Mouse (Mus musculus) lung, embryonic 16.5 days (tissue): Measurements from ENCODE around the gene Vars. TPM values are rescaled to one million over a fixed set of nuclear protein-coding genes. Genes with fewer than 3 reads are reported as not detected.

Source experiments
- ATAC-seq: fragments of 200-750 bp; cut with Nextera tagmentation; 2 replicates; pipeline ENCODE4 v1.8.0; 2017; ENCODE audit warnings: low read depth, mild to moderate bottlenecking, moderate library complexity
- H3K27ac ChIP-seq: fragments of 300-500 bp; sonication (generic); 2 replicates; pipeline ENCODE4 v1.5.1; 2014; ENCODE audit warnings: mild to moderate bottlenecking, control low read depth, low read length
- H3K27me3 ChIP-seq: fragments of 300-500 bp; sonication (generic); 2 replicates; pipeline ENCODE4 v1.6.1; 2014; ENCODE audit warnings: low read depth, low read length, mixed read lengths; ENCODE audit not compliant: control insufficient read depth, insufficient read depth
- H3K36me3 ChIP-seq: fragments of 300-500 bp; sonication (generic); 2 replicates; pipeline ENCODE4 v1.6.1; 2014; ENCODE audit warnings: low read length; ENCODE audit not compliant: control insufficient read depth, insufficient read depth
- H3K4me1 ChIP-seq: fragments of 300-500 bp; sonication (generic); replicated peaks from 2 replicates; pipeline ENCODE4 v1.6.1; 2014; ENCODE audit warnings: low read length, mixed read lengths; ENCODE audit not compliant: control insufficient read depth, insufficient read depth
- H3K4me2 ChIP-seq: fragments of 300-500 bp; sonication (generic); 2 replicates; pipeline ENCODE4 v1.6.1; 2014; ENCODE audit warnings: low read depth, low read length, control low read depth
- H3K4me3 ChIP-seq: fragments of 300-500 bp; sonication (generic); 2 replicates; pipeline ENCODE4 v1.5.1; 2014; ENCODE audit warnings: mild to moderate bottlenecking, low read length, control low read depth
- H3K9ac ChIP-seq: fragments of 300-500 bp; sonication (generic); 2 replicates; pipeline ENCODE4 v1.6.1; 2014; ENCODE audit warnings: low read length, control low read depth
- H3K9me3 ChIP-seq: fragments of 300-500 bp; sonication (generic); 2 replicates; pipeline ENCODE4 v1.6.1; 2016; ENCODE audit warnings: low read length; ENCODE audit not compliant: control insufficient read depth
- WGBS: fragments of 180-500 bp; shearing (Covaris S2); extraction: QIAGEN DNeasy Blood & Tissue Kit; methylation state at CpG from one replicate; pipeline ENCODE4 v1.1.7; 2014; 5-methylcytosine and 5-hydroxymethylcytosine counted together
- polyA plus RNA-seq: library from polyadenylated mRNA; unstranded; fragments of >200 nt; fragmentation: Nextera tagmentation; extraction: Ambion mirVana; gene quantifications from 2 replicates; pipeline ENCODE4 v1.2.1, GENCODE M21; 2015

Vars gene
- polyA plus RNA-seq, 1 experiment from 2014 or later: 88.0 TPM

DNA sequence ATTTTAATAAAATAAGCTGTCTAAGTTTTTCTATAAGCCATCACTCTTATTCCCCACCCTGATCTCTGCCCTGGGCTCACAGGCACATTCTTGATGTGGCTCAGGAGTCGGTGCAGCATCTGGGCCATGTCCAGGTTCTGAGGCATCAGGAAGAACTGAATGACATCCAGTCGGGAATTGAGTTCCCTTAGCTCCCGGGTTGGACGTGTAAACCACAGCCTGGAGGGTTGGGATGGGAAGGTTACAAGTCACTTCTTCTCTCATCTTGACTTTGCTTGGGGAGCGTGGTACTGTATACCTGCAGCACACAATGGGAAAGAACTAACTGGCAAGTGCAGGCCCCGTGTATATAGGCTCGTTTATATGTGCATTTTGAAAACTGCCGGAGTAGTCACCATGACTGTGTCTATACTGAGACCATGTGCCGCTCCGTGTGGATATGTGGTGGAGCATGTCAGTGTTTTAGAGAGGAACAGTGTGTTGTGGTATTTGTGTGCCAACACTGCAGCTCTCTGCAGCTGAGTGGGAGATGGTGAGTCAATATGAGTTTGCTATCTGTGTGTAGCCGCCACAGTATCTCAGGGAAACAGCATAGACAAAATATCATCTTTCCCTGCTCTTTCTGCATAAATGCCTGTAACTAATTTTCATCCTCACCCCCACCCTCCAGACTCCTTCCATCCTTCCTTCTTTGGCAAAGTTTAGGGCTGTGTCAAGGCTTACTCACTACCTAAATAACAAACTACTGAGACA, 38.5 kb downstream of the Vars start:
- H3K9ac ChIP-seq: no peak overlapping the region
- no peaks in the 10 kb centered on the region for H3K27me3 ChIP-seq
- no peak overlapping the region for H3K4me3 ChIP-seq
- H3K36me3 ChIP-seq: no peaks in the 10 kb centered on the region
- no peak overlapping the region for H3K4me2 ChIP-seq
- 80% methylated on average over 11 of the region's 11 CpGs for WGBS
- H3K27ac ChIP-seq: no peak overlapping the region
- H3K4me1 ChIP-seq: peaks cover 4% of the 10 kb centered on the region; the same call in 1 of the 2 replicates
- no peak for ATAC-seq
- H3K9me3 ChIP-seq: no peaks in the 10 kb centered on the region

DNA sequence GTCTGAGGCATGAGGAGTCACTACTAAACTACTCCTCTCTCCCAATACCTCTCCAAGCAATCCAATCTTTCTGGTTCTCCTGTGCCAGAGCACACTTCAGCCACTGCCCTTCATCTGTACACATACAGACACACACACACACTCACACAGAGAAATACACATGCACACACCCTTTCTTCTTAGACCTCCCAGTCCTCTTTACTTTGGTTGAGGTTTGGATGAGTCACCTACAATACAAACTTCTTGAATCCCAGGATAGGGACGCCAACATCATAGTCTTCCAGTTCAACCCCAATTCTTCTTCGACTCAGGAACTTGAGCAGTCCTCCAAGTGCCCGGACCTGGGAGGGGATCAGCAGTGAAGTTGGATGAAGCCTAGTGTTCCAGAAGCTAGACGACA, 43.0 kb downstream of the Vars start:
- Histone ChIP-seq H3K27me3 (no peaks in the 10 kb centered on the region), H3K4me2 (no peak overlapping the region), H3K9ac (no peak overlapping the region), H3K36me3 (no peaks in the 10 kb centered on the region), H3K4me3 (no peak overlapping the region), H3K9me3 (no peaks in the 10 kb centered on the region), H3K27ac (peak overlapping the region; percentile 11), H3K4me1 (peaks cover 26% of the 10 kb centered on the region)
- WGBS: 67% methylated on average over 4 of the region's 4 CpGs
- ATAC-seq: no peak

DNA sequence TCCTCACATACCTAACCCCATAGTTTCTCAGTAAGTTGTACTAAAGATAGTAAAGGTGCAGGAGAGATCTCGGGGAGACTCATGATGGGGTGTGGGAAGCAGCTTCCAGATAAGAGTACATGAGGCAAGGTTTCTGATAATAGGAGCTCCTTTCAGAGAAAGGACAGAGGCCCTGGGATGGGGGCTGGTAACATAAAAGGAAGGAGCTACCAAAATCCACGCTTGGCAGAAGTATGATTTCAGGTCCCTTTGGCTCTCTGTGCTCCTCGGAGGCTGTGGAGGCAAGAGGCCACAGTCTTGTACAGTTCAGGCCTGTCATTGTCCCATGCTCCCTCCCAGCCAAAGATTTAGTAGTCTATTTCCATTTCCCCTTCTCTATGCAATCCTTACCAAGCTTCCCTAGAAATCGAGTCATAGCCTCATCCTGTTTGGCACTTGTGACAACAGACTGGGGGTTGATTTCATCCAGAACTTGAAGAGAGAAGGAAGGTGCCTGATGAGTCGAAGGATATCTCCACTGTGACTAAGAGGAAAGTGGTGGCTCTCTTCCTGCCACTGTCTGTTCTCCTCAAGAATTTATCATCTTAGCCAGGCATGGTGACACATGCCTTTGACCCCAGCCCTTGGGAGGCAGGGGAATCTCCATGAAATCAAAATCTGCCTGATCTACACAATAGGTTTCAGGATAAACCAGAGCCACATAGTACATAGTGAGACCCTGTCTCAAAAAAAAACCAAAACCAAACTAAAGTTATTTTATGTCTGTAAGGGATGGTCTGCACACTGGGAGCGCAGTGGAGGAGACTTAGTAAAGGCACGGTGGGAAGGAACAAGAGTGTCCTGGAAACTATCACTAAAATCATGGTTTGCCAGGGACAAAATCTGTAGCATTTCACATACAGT, 44.4 kb downstream of the Vars start:
- H3K4me2 ChIP-seq: peak overlapping the region; percentile 99
- 74% methylated on average over 7 of the region's 7 CpGs for WGBS
- H3K4me3 ChIP-seq: peak overlapping the region; percentile 72
- no peaks in the 10 kb centered on the region for H3K27me3 ChIP-seq
- no peaks in the 10 kb centered on the region for H3K9me3 ChIP-seq
- no peak for ATAC-seq
- H3K36me3 ChIP-seq: no peaks in the 10 kb centered on the region
- H3K4me1 ChIP-seq: peaks cover 37% of the 10 kb centered on the region
- H3K9ac ChIP-seq: peak overlapping the region; percentile 97
- peak overlapping the region; percentile 99 for H3K27ac ChIP-seq

DNA sequence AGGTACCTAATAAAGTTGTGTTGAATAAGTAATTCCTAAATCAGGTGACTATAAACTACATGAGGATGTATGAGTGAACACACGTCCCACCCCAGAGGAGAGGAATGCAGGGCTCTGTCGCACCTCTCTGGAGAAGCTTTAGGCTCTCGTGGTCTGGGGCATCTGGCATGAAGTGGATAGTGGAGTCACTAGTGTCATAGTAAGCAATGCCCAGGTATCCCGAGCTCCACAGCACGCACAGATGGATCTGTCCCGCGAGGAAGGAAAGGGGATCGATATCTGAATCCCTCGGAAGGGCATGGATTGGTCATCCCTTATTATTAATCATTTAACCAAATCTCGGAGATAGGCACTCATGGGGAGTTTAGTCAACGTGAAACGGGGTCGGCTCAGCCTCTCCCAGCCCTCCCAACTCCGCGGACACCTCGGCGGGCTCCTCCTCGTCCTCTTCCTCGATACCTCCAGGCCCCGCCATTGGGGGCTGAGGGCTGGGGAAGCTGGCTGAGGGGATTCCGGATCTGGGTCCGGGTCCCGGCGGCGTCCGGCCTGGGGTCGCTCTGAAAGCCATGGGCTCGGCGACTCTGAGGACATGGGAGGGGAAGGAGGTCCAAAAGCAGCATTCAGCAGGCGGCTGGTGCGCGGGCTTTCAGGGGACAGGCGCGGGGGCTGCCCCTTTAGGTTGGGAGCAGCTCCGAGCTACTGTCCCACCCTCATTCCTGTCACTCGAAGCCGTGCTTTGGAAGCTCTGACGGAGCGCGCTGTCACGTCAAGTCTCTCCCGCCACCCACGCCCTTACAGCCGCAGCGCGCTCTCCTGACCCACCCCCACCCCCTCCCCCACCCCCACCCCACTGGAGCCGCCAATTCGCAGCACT, 45.3 kb downstream of the Vars start:
- Histone ChIP-seq H3K4me2 (peak overlapping the region; percentile 99), H3K36me3 (no peaks in the 10 kb centered on the region), H3K9me3 (no peaks in the 10 kb centered on the region), H3K27ac (peak overlapping the region; percentile 99), H3K4me3 (peak overlapping the region; percentile 72), H3K27me3 (no peaks in the 10 kb centered on the region), H3K9ac (peak overlapping the region; percentile 97), H3K4me1 (peaks cover 37% of the 10 kb centered on the region)
- 2% methylated on average over 46 of the region's 48 CpGs for WGBS
- ATAC-seq: no peak; the same call in 1 of the 2 replicates

DNA sequence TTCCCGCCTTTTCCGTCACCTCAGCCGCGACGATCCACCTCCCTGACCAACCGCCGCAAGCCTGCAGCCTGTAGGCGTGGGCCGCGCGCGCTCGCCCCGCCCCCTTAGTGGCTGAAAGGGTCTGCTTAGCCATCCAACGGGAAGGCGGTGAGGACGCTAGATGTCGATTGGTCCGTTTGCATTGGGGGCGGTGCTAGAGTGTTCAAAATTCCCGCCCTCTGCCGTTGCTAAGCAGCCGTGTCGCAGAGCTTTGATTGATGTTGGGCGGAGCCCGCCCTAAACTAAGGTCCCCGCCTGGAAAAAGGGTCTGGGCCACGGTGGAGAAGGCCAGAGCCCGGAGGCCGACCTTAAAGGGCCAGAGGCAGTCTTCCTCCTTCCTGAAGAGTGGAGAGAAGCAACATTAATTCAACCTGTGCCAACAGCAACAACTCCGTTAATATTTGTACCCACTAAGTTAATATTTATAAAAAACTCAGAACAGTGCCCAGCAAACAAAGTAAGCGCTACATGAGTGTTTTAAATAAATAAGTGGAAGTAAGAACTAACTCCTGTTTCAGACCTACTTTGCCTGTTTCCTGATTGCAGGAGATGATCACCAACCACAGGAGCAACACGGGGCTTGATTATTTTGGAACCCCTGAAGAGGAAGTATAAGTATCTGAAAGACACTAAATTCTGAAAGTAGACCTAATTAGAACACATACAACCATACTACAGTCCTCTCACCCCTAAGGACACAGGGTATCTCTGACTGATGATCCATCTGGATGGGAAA, 46.1 kb downstream of the Vars start, which contains the start of gene Msh5:
Msh5 (minus strand) TSS at position 65 of the 775 bp plus-strand sequence.
- H3K27ac ChIP-seq: peak within 1 kb of the TSS; percentile 99
- no peaks in the 10 kb centered on the region for H3K9me3 ChIP-seq
- H3K4me2 ChIP-seq: peak within 1 kb of the TSS; percentile 99
- peak; percentile 93 for ATAC-seq
- H3K27me3 ChIP-seq: no peaks in the 10 kb centered on the region
- peak within 1 kb of the TSS; percentile 72 for H3K4me3 ChIP-seq
- H3K9ac ChIP-seq: peak within 1 kb of the TSS; percentile 97
- 1% methylated on average over 33 of the region's 33 CpGs for WGBS
- no peaks in the 10 kb centered on the region for H3K36me3 ChIP-seq
- peaks cover 38% of the 10 kb centered on the region for H3K4me1 ChIP-seq

DNA sequence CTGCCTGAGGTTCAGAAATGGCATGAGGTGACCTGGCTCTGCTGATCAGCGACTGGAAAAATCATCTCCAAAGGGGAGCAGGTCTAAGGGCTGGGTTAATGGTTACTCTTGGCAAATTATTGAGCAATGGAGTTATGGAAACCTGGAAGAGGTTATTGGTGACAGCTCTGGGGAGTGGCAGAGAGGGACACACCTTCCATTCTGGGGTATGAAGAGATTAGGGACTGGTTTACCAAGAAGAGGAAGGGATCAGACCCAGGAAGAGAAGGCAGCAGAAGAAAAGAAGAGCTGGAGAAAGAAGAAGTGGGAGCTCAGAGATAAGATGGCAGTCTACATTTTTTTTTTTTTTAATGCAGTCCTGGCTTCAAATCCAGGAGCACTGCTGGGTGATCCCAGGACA, 46.9 kb downstream of the Vars start:
- H3K9ac ChIP-seq: no peak overlapping the region
- no peak for ATAC-seq
- peak overlapping the region; percentile 99 for H3K27ac ChIP-seq
- no peaks in the 10 kb centered on the region for H3K27me3 ChIP-seq
- H3K4me1 ChIP-seq: peaks cover 44% of the 10 kb centered on the region
- H3K36me3 ChIP-seq: peaks cover 1% of the 10 kb centered on the region
- WGBS: 24% methylated on average over 1 of the region's 1 CpGs
- peak overlapping the region; percentile 25 for H3K4me2 ChIP-seq
- H3K4me3 ChIP-seq: no peak overlapping the region
- no peaks in the 10 kb centered on the region for H3K9me3 ChIP-seq

DNA sequence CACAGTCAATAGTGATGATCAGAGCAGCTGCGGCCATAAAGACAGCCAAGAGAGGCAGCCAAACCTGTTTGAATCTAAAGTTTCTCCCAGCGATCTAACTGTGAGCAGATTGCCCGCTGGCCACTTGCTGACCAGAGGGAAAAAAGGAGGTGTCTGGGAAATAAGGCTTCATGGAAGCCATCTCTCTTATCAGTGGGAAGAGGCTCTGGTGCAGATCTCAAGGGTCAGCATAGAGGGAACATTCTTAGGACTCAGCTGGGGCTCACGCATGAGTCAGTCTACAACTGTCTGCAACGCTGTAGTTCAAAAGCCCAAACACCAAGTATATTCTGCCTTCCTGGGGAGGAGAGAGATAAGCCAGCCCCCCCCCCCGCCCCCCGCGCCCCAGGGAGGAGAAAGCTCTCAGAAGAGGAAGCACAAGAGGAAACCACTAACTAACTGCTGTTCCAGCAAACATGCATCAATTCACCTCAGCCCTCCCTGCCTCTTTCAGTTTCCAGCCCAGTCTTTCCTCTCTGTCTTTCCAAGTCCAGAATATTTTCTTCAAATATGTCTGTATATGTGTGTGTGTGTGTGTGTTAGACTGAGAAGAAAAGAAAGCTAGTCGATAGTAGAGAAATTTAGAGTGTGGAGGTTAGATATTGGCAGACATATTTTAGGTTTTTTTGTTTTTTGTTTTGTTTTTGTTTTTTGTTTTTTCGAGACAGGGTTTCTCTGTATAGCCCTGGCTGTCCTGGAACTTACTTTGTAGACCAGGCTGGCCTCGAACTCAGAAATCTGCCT, 47.6 kb downstream of the Vars start:
- H3K4me3 ChIP-seq: 0 out of 2 replicates have a peak overlapping the region, but pooled peaks have one; percentile 8
- H3K4me2 ChIP-seq: peak overlapping the region; percentile 25
- no peaks in the 10 kb centered on the region for H3K9me3 ChIP-seq
- WGBS: 19% methylated on average over 11 of the region's 11 CpGs
- H3K27ac ChIP-seq: peak overlapping the region; percentile 99
- H3K36me3 ChIP-seq: peaks cover 8% of the 10 kb centered on the region
- no peak for ATAC-seq
- no peaks in the 10 kb centered on the region for H3K27me3 ChIP-seq
- H3K4me1 ChIP-seq: peaks cover 45% of the 10 kb centered on the region
- peak overlapping the region; percentile 37; the same call in 1 of the 2 replicates for H3K9ac ChIP-seq
